Mouse (Mus musculus): ENCODE data around the gene Asprv1. TPM values are rescaled to one million over a fixed set of nuclear protein-coding genes. Genes with fewer than 3 reads are reported as not detected.

Gene Asprv1
- polyA plus RNA-seq (2015; fragmentation: Illumina TruSeq; extraction: RNeasy Lipid Tissue Mini Kit (QIAGEN cat#74804); ENCODE audit: low read depth, low replicate concordance): 0.79 TPM

DNA sequence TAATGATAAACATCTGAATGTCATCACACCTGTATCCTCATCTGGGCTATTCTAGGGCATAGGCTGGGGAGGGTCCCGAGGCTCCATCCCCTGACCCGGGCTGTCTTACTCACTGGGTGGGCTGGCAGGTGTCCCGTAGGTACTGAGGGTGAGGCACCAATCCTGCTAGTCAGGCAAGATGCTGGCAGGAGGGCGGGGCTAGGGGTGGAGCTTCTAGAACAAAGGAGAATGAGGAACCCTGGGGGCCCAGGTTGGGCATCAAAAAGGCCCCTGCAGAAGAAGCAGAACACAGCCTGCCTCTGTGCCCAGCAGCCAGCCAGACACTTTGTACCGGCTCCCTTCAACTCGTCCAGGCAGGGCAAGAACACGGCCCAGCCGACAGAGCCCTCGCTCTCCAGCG lies at the start of gene Asprv1:
Gene Asprv1, plus strand, starts transcription at position 219 of the 400 bp plus-strand sequence.

GRCm38 (mm10) chr6:86668580-86669239 lies 40.7 kb downstream of the Asprv1 start, which contains the start of gene Mxd1:
Mxd1 (minus strand) TSS chr6:86669161.

Other genes with a start within 250 kb of the Asprv1 start
- 76.9 TPM for gene Pcyox1, start 231.0 kb upstream of the Asprv1 start, polyA plus RNA-seq (2015; fragmentation: Illumina TruSeq; extraction: RNeasy Lipid Tissue Mini Kit (QIAGEN cat#74804); ENCODE audit: low read depth, low replicate concordance)
- 120 TPM for gene Tia1, start 223.9 kb upstream of the Asprv1 start, polyA plus RNA-seq (2015; fragmentation: Illumina TruSeq; extraction: RNeasy Lipid Tissue Mini Kit (QIAGEN cat#74804); ENCODE audit: low read depth, low replicate concordance)
- gene Gm44790, start 201.5 kb upstream of the Asprv1 start, polyA plus RNA-seq (2015; fragmentation: Illumina TruSeq; extraction: RNeasy Lipid Tissue Mini Kit (QIAGEN cat#74804); ENCODE audit: low read depth, low replicate concordance): 0.82 TPM
- gene C87436, start 189.8 kb upstream of the Asprv1 start, polyA plus RNA-seq (2015; fragmentation: Illumina TruSeq; extraction: RNeasy Lipid Tissue Mini Kit (QIAGEN cat#74804); ENCODE audit: low read depth, low replicate concordance): 19.1 TPM
- gene Pcbp1, start 101.8 kb upstream of the Asprv1 start, polyA plus RNA-seq (2015; fragmentation: Illumina TruSeq; extraction: RNeasy Lipid Tissue Mini Kit (QIAGEN cat#74804); ENCODE audit: low read depth, low replicate concordance): 169 TPM
- gene Mxd1, start 41.0 kb downstream of the Asprv1 start, polyA plus RNA-seq (2015; fragmentation: Illumina TruSeq; extraction: RNeasy Lipid Tissue Mini Kit (QIAGEN cat#74804); ENCODE audit: low read depth, low replicate concordance): 11.7 TPM
- 112 TPM for gene Snrnp27, start 56.4 kb downstream of the Asprv1 start, polyA plus RNA-seq (2015; fragmentation: Illumina TruSeq; extraction: RNeasy Lipid Tissue Mini Kit (QIAGEN cat#74804); ENCODE audit: low read depth, low replicate concordance)
- 26.4 TPM for gene Gmcl1, start 105.2 kb downstream of the Asprv1 start, polyA plus RNA-seq (2015; fragmentation: Illumina TruSeq; extraction: RNeasy Lipid Tissue Mini Kit (QIAGEN cat#74804); ENCODE audit: low read depth, low replicate concordance)
- 5.2 TPM for gene Anxa4, start 165.4 kb downstream of the Asprv1 start, polyA plus RNA-seq (2015; fragmentation: Illumina TruSeq; extraction: RNeasy Lipid Tissue Mini Kit (QIAGEN cat#74804); ENCODE audit: low read depth, low replicate concordance)
- 182 TPM for gene Aak1, start 221.4 kb downstream of the Asprv1 start, polyA plus RNA-seq (2015; fragmentation: Illumina TruSeq; extraction: RNeasy Lipid Tissue Mini Kit (QIAGEN cat#74804); ENCODE audit: low read depth, low replicate concordance)